Comparison of ENCODE assay signal across 8 mouse cellular contexts in the genomic region with DNA sequence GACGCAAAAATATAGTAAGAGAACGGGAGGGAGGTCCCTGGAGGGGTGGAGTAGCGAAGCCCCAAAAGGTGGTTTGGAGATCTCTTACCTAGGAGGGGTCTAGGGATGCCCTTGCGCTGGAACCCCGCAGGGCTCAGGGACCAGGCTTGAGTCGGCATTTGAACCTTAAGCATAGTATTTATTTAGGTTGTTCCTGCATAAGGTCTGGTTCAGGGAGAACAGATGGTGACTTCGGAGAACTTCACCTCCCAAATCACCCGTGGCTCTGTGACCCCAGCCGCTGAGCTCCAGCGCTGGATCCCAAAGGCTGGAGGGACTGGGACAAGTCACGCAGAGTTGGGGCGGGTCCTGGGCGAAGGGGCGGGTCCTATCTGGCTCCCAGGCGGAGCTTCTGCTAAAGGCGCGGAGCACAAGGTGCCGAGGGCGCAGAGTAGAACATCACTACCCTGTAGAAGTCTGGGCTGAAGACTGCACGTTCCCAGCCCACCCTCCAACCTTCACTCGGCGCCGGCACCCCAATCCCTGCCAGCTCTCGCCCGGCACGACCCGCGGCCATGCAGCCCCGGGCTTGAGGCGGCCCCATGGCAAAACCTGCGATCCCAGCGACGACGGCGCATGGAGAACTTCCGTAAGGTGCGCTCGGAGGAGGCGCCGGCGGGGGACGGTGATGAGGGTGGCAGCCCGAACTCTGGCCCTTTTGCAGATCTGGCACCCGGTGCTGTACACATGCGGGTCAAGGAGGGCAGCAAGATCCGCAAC. TPM values are rescaled to one million over a fixed set of nuclear protein-coding genes. Genes with fewer than 3 reads are reported as not detected.
DNase-seq lines count a peak whose midpoint lies in the region; ATAC-seq and TF ChIP-seq lines count a peak whose summit lies in the region.

TSS of gene Rpp25 (plus strand) at position 405 of the 759 bp plus-strand sequence.

- H3K9ac ChIP-seq in hindbrain, embryonic 12.5 days, result peak within 1 kb of the TSS; percentile 44

- H3K27ac ChIP-seq in hindbrain, embryonic 12.5 days, result 0 out of 2 replicates have a peak within 1 kb of the TSS, but pooled peaks have one; percentile 17
- H3K27ac ChIP-seq in small intestine, adult 2 months (ENCODE audit: insufficient read depth, low read depth, low read length), result no peak within 1 kb of the TSS

- intact Hi-C loops in left cerebral cortex, postnatal 10 days (cut with DNase I), result no loop called here

- H3K36me3 ChIP-seq in hindbrain, embryonic 12.5 days, result no peaks in the 10 kb centered on the region
- H3K36me3 ChIP-seq in small intestine, adult 2 months (ENCODE audit: control insufficient read depth, insufficient read depth, low read length), result no peaks in the 10 kb centered on the region

- DNase-seq in MN1 (ENCODE audit: low spot score), result peak; percentile 68
- peak; percentile 85 to 87 for DNase-seq in adrenal gland, postnatal 36 days
- DNase-seq in frontal cortex, adult 2 months (ENCODE audit: extremely low spot score in 1 of 2, low spot score in 1 of 2), result peak in 1 of 2 experiments; percentile 69
- peak; percentile 45 to 64 for DNase-seq in left cerebral cortex, postnatal 10 days (ENCODE audit: extremely low spot score in 1 of 2, low spot score in 2 of 2)
- DNase-seq in lung, postnatal 4 days, result peak; percentile 33 to 38

- no peak for TF ChIP-seq CTCF in small intestine, adult 2 months (IDR thresholded peaks at IDR 0.05; ENCODE audit: extremely low read depth, insufficient read length, insufficient replicate concordance, low read depth, low read length)

- no peak for TF ChIP-seq POLR2A in small intestine, adult 2 months (IDR thresholded peaks at IDR 0.05; ENCODE audit: low read depth, low read length)

- H3K9me3 ChIP-seq in hindbrain, embryonic 12.5 days (replicated peaks), result no peaks in the 10 kb centered on the region

- H3K4me3 ChIP-seq in hindbrain, embryonic 12.5 days, result peak within 1 kb of the TSS; percentile 35
- peak within 1 kb of the TSS; percentile 58 for H3K4me3 ChIP-seq in small intestine, adult 2 months (ENCODE audit: low read depth, low read length)

- H3K4me1 ChIP-seq in hindbrain, embryonic 12.5 days, result peaks cover 60% of the 10 kb centered on the region
- H3K4me1 ChIP-seq in small intestine, adult 2 months (ENCODE audit: control insufficient read depth, insufficient read depth, insufficient read length, low read length), result peaks cover 9% of the 10 kb centered on the region

- H3K27me3 ChIP-seq in hindbrain, embryonic 12.5 days, result peaks cover 76% of the 10 kb centered on the region
- H3K27me3 ChIP-seq in small intestine, adult 2 months (ENCODE audit: control insufficient read depth, insufficient read depth, low read length), result peaks cover 36% of the 10 kb centered on the region

- WGBS in hindbrain, embryonic 12.5 days, result under 1% methylated on average over 46 of the region's 46 CpGs
- 1% methylated on average over 46 of the region's 46 CpGs for WGBS in small intestine, adult 2 months

- peak within 1 kb of the TSS; percentile 82 for H3K4me2 ChIP-seq in hindbrain, embryonic 12.5 days (replicated peaks)

- ATAC-seq in hindbrain, embryonic 12.5 days (ENCODE audit: low FRiP score), result peak; percentile 33
- ATAC-seq in activated CD4-positive, CD25-positive, alpha-beta regulatory T cell, adult 4 months, result no peak

RNA-seq across cellular contexts. Expression of gene Rpp25, which starts in this region (rescaled TPM):
- 1 to 10 TPM; 1.4 to 4.0 TPM for total RNA-seq in adrenal gland, postnatal 36 days (2021)
- polyA plus RNA-seq in frontal cortex, adult 2 months (2012; rRNA removed), result 32.6 and 46.9 TPM in 2 replicates
- polyA plus RNA-seq in hindbrain, embryonic 12.5 days (2016; fragmentation: Nextera tagmentation; extraction: Ambion mirVana), result 7.3 and 7.6 TPM in 2 replicates
- 10 to 100 TPM; 14.1 to 14.8 TPM for total RNA-seq in left cerebral cortex, postnatal 10 days (2021)
- 1.2 and 10.5 TPM in 2 replicates for polyA plus RNA-seq in small intestine, adult 2 months (2012; rRNA removed)
- polyA plus RNA-seq in activated CD4-positive, CD25-positive, alpha-beta regulatory T cell, adult 4 months (2017; shearing (Covaris generic)), result not detected
